Mouse (Mus musculus) testis, adult 2 months (tissue): ENCODE results near the gene Snx32.

Source experiments
- CTCF ChIP-seq: fragments of 200-500 bp; IDR thresholded peaks from 2 replicates; pipeline ENCODE4 v1.5.1; 2012; ENCODE audit warnings: low read depth, mild to moderate bottlenecking, inconsistent platforms, low read length, moderate library complexity; ENCODE audit not compliant: control insufficient read depth, insufficient read depth, insufficient replicate concordance
- POLR2A ChIP-seq: fragments of 200-500 bp; IDR thresholded peaks from 2 replicates; pipeline ENCODE4 v1.6.1; 2012; ENCODE audit warnings: low read depth, mild to moderate bottlenecking, inconsistent platforms, low read length, moderate library complexity; ENCODE audit not compliant: control insufficient read depth

- TF ChIP-seq POLR2A (no peak), CTCF (no peak)
These were observed 25.8 kb downstream of the Snx32 start for GRCm38 (mm10) chr19:5484496-5484895.
